Mouse (Mus musculus): ENCODE data around the gene Aldh4a1. TPM values are rescaled to one million over a fixed set of nuclear protein-coding genes. Genes with fewer than 3 reads are reported as not detected.
A peak's percentile ranks its signal among the peaks of the same experiment; 100 is the strongest.

Gene Aldh4a1
- total and polyA plus RNA-seq, 2 experiments from 2014 or later = 24.9 to 47.7 TPM

- no peak overlapping the region for H3K9ac ChIP-seq (replicated peaks; ENCODE audit: low read depth, low read length)
- peak overlapping the region; percentile 54 for H3K4me2 ChIP-seq (ENCODE audit: low read depth, low read length)
- DNase-seq (ENCODE audit: low spot score) (no peak), ATAC-seq (ENCODE audit: insufficient read depth, low read depth) (peak; percentile 34; the same call in 1 of the 2 replicates)
- WGBS = 6% methylated on average over 29 of the region's 30 CpGs
- H3K36me3 ChIP-seq (replicated peaks; ENCODE audit: control insufficient read depth, insufficient read depth, low read length) = peaks cover 10% of the 10 kb centered on the region; the same call in 1 of the 2 replicates
- no peak for TF ChIP-seq CTCF (IDR thresholded peaks at IDR 0.05; ENCODE audit: low read depth)
- TF ChIP-seq EP300 (IDR thresholded peaks at IDR 0.05; ENCODE audit: low read depth) = no peak
- 0 out of 2 replicates have a peak, but pooled peaks cover 7% of the 10 kb centered on the region for H3K27me3 ChIP-seq (ENCODE audit: control insufficient read depth, insufficient read depth, low read length)
- no peaks in the 10 kb centered on the region for H3K9me3 ChIP-seq (replicated peaks; ENCODE audit: control insufficient read depth, low read length)
- H3K4me3 ChIP-seq (ENCODE audit: low read depth, low read length) = peak overlapping the region; percentile 23
- no peak overlapping the region for H3K27ac ChIP-seq (ENCODE audit: low read depth)
- no peaks in the 10 kb centered on the region for H3K4me1 ChIP-seq (ENCODE audit: control insufficient read depth, insufficient read depth)
Observed at GRCm38 (mm10) chr4:139641829-139642425, 19.3 kb downstream of the Aldh4a1 start.

GRCm38 (mm10) chr4:139643972-139644371 is 21.3 kb downstream of the Aldh4a1 start:
- WGBS = 19% methylated on average over 9 of the region's 9 CpGs
- ATAC-seq (ENCODE audit: insufficient read depth, low read depth) = no peak

DNA sequence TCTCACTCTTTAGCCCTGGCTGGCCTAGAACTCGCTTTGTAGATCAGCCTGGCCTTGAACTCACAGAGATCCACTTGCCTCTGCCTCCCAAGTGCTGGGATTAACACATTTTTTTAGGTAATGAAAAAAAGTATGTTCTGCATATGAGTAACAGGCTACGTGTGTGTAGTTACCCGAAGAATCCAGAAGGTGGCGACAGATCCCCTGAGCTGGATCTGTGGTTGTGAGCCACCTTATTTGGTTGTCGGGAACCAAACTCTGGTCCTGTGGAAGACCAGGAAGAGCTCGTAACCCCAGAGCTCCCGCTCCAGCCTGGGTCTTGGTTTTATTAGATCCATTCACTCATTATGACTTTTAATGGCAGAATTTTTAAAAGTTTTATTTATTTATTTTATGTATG is 24.2 kb downstream of the Aldh4a1 start:
- WGBS = 87% methylated on average over 7 of the region's 7 CpGs
- peak; percentile 25 for TF ChIP-seq CTCF (IDR thresholded peaks at IDR 0.05; ENCODE audit: low read depth)
- no peak for TF ChIP-seq EP300 (IDR thresholded peaks at IDR 0.05; ENCODE audit: low read depth)
- Histone ChIP-seq H3K4me2 (ENCODE audit: low read depth, low read length) (no peak overlapping the region), H3K36me3 (replicated peaks; ENCODE audit: control insufficient read depth, insufficient read depth, low read length) (peaks cover 15% of the 10 kb centered on the region; the same call in 1 of the 2 replicates), H3K27me3 (ENCODE audit: control insufficient read depth, insufficient read depth, low read length) (0 out of 2 replicates have a peak, but pooled peaks cover 7% of the 10 kb centered on the region), H3K4me3 (ENCODE audit: low read depth, low read length) (no peak overlapping the region), H3K27ac (ENCODE audit: low read depth) (no peak overlapping the region), H3K4me1 (ENCODE audit: control insufficient read depth, insufficient read depth) (no peaks in the 10 kb centered on the region), H3K9ac (replicated peaks; ENCODE audit: low read depth, low read length) (no peak overlapping the region), H3K9me3 (replicated peaks; ENCODE audit: control insufficient read depth, low read length) (no peaks in the 10 kb centered on the region)
- no peak for ATAC-seq (ENCODE audit: insufficient read depth, low read depth)
- no peak for DNase-seq (ENCODE audit: low spot score)

More at GRCm38 (mm10) chr4:139643972-139644371, 21.3 kb downstream of the Aldh4a1 start:
- TF ChIP-seq EP300 (IDR thresholded peaks at IDR 0.05; ENCODE audit: low read depth) (no peak), CTCF (IDR thresholded peaks at IDR 0.05; ENCODE audit: low read depth) (peak; percentile 92)
- no peak overlapping the region for H3K4me2 ChIP-seq (ENCODE audit: low read depth, low read length)
- H3K36me3 ChIP-seq (replicated peaks; ENCODE audit: control insufficient read depth, insufficient read depth, low read length) = peaks cover 15% of the 10 kb centered on the region; the same call in 1 of the 2 replicates
- DNase-seq (ENCODE audit: low spot score) = peak; percentile 36
- H3K9me3 ChIP-seq (replicated peaks; ENCODE audit: control insufficient read depth, low read length) = no peaks in the 10 kb centered on the region
- no peak overlapping the region for H3K9ac ChIP-seq (replicated peaks; ENCODE audit: low read depth, low read length)
- H3K4me3 ChIP-seq (ENCODE audit: low read depth, low read length) = no peak overlapping the region
- H3K27ac ChIP-seq (ENCODE audit: low read depth) = no peak overlapping the region
- H3K4me1 ChIP-seq (ENCODE audit: control insufficient read depth, insufficient read depth) = no peaks in the 10 kb centered on the region
- H3K27me3 ChIP-seq (ENCODE audit: control insufficient read depth, insufficient read depth, low read length) = 0 out of 2 replicates have a peak, but pooled peaks cover 7% of the 10 kb centered on the region

DNA sequence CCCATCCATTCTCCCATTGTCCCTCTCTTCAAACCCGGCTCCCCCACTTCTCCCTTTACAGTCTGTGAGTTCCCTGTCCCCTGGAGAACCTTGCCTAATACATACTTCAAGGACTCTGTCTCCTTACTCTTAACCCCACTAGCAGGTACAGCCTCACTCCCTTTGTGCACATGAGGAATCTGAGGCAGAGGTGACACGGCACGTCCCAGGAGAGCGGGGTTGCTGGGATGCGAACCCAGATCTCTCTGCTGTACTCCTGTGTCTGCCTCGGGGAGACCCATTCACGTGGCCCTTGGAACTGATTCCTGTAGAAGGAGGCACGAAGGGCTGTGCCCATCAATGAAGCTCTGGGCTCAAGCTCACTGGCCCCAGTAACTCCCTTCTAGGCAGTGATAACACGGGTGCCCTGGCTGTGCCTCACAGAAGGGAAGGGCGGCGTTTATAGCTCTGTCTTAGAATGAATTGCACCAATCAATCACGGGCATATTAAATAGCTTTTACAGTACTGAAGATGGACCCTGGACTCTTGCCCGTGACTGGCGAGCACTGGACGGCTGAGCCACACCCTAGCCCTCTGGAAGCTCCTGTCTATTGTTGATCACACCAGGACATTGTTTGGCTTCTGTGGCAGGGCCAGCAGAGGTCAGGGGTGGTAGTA is 27.5 kb downstream of the Aldh4a1 start:
- Histone ChIP-seq H3K27ac (ENCODE audit: low read depth) (no peak overlapping the region), H3K4me2 (ENCODE audit: low read depth, low read length) (no peak overlapping the region), H3K36me3 (replicated peaks; ENCODE audit: control insufficient read depth, insufficient read depth, low read length) (peaks cover 9% of the 10 kb centered on the region; the same call in 1 of the 2 replicates), H3K9ac (replicated peaks; ENCODE audit: low read depth, low read length) (no peak overlapping the region), H3K27me3 (ENCODE audit: control insufficient read depth, insufficient read depth, low read length) (no peaks in the 10 kb centered on the region), H3K9me3 (replicated peaks; ENCODE audit: control insufficient read depth, low read length) (no peaks in the 10 kb centered on the region), H3K4me1 (ENCODE audit: control insufficient read depth, insufficient read depth) (no peaks in the 10 kb centered on the region), H3K4me3 (ENCODE audit: low read depth, low read length) (no peak overlapping the region)
- no peak for TF ChIP-seq CTCF (IDR thresholded peaks at IDR 0.05; ENCODE audit: low read depth)
- TF ChIP-seq EP300 (IDR thresholded peaks at IDR 0.05; ENCODE audit: low read depth) = no peak
- 78% methylated on average over 15 of the region's 15 CpGs for WGBS
- DNase-seq (ENCODE audit: low spot score) (no peak), ATAC-seq (ENCODE audit: insufficient read depth, low read depth) (no peak)

DNA sequence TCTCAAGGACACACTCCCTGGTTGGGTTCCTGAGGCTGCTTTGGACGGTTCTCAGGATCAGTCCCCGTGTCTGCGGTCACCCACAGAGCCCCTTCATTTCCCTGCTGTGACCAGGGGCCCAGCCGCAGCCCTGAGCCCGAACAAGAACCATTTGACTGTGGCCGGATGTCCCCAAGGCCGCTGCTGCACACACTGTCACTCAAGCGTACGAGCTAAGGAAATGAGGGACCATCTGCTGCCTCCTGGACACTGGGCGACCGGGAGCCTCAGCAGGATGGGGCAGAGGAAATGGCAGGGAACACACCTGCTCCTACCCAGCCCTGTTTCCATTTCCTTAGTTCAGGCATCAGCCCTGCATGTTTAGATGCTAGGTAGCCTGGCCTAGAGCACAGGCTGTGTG is 28.2 kb downstream of the Aldh4a1 start:
- Histone ChIP-seq H3K36me3 (replicated peaks; ENCODE audit: control insufficient read depth, insufficient read depth, low read length) (peaks cover 9% of the 10 kb centered on the region; the same call in 1 of the 2 replicates), H3K9ac (replicated peaks; ENCODE audit: low read depth, low read length) (no peak overlapping the region), H3K27me3 (ENCODE audit: control insufficient read depth, insufficient read depth, low read length) (no peaks in the 10 kb centered on the region), H3K4me3 (ENCODE audit: low read depth, low read length) (no peak overlapping the region), H3K27ac (ENCODE audit: low read depth) (no peak overlapping the region), H3K9me3 (replicated peaks; ENCODE audit: control insufficient read depth, low read length) (no peaks in the 10 kb centered on the region), H3K4me2 (ENCODE audit: low read depth, low read length) (no peak overlapping the region), H3K4me1 (ENCODE audit: control insufficient read depth, insufficient read depth) (no peaks in the 10 kb centered on the region)
- no peak for TF ChIP-seq EP300 (IDR thresholded peaks at IDR 0.05; ENCODE audit: low read depth)
- no peak for TF ChIP-seq CTCF (IDR thresholded peaks at IDR 0.05; ENCODE audit: low read depth)
- ATAC-seq (ENCODE audit: insufficient read depth, low read depth) (no peak), DNase-seq (ENCODE audit: low spot score) (no peak)
- 70% methylated on average over 11 of the region's 11 CpGs for WGBS

All from heart, postnatal 0 days (tissue).